Comparison of ENCODE assay signal across 15 mouse cellular contexts in the genomic region with DNA sequence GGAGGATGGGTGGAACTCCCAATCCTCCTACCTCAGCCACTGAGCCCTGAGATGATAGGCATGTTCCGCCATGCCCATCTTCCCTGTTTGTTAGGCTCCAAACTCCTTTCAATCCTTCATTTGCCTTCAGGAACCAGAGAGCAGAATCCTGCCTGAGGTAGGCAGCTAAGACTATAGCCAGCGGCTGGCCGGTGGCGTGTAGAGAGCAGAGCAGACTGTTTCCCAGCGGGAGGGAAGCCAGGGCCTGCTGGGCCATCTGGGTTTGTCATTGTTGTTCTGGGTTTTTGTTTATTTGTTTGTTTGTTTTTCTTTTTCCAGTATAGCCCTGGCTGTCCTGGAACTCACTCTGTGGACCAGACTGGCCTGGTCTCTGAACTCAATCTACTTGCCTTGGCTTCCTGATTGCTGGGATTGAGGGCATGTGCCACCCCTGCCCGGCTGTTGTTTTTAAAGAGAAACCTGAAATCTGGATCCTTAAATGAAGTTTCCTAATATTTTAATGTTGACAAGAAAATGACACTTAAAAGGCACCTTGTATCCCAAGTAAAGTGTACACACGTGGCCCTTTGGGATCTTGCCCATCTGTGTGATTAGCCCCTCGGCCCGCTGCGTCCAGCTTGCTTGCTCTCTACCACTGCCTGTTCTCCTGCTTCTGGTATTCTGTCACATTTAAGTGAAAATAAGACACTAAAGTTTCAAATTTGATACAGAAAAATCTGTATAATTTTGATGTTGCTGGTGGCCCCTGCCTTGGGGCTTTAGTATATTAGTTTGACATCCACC.
DNase-seq lines count a peak whose midpoint lies in the region.
"Had no signal": no experiment of that assay in that cellular context is flagged by ENCODE, and none has a peak within 500 bp of the region (broad histone marks: within the 10 kb centered on the region; RNA-seq: fewer than 3 reads in every experiment).

No protein-coding gene starts in this region.

- intact Hi-C loops in left cerebral cortex, postnatal 4 days (cut with DNase I), result no loop called here

- DNase-seq in left cerebral cortex, postnatal 4 days, result peak; percentile 47
- no peak for DNase-seq in left cerebral cortex, adult 18-20 months (ENCODE audit: low spot score in 2 of 2)
- peak; percentile 67 for DNase-seq in cerebellum, adult 11 months
- DNase-seq in cerebellum, adult 9-11 months, result peak; percentile 82
- no peak for DNase-seq in kidney, postnatal 14 days
- no peak for DNase-seq in gastrocnemius, postnatal 4 days (ENCODE audit: low spot score in 2 of 2)
- no peak for DNase-seq in layer of hippocampus, postnatal 14 days (ENCODE audit: low spot score in 2 of 2)
- DNase-seq: adrenal gland, postnatal 14 days; B cell, adult 2 months; embryo, embryonic 11 days; heart, adult 18-20 months; heart, postnatal 14 days; kidney, adult 2 months; liver, postnatal 0 days; lung, postnatal 10 days had no signal

Comparison
In these comparisons a context has a peak if more than half of its experiments do, and no peak if none do; other contexts are left out.
1. DNase-seq: peak in left cerebral cortex, postnatal 4 days (single experiment), cerebellum, adult 11 months (single experiment) and cerebellum, adult 9-11 months (single experiment); none in left cerebral cortex, adult 18-20 months (0 of 2), kidney, postnatal 14 days (single experiment), gastrocnemius, postnatal 4 days (0 of 2) and layer of hippocampus, postnatal 14 days (0 of 2).